Mouse (Mus musculus): Measurements from ENCODE around the gene Lipc.

- TF ChIP-seq CTCF (IDR thresholded peaks at IDR 0.05; ENCODE audit: borderline replicate concordance, insufficient read depth, low read depth, low read length) (no peak), POLR2A (IDR thresholded peaks at IDR 0.05; ENCODE audit: borderline replicate concordance, insufficient read depth, low read length) (no peak)
Observed at GRCm38 (mm10) chr9:70751504-70752222, 200.4 kb downstream of the Lipc start.

Measured in cerebellum, adult 2 months (tissue).